Mouse (Mus musculus) midbrain, embryonic 14.5 days (tissue): ENCODE measurements around the gene Mark4. TPM values are rescaled to one million over a fixed set of nuclear protein-coding genes. Genes with fewer than 3 reads are reported as not detected.
A peak's percentile ranks its signal among the peaks of the same experiment; 100 is the strongest.

Experiments used
- ATAC-seq: fragments of 200-750 bp; cut with Nextera tagmentation; 2 replicates; pipeline ENCODE4 v1.8.0; 2017; ENCODE audit warnings: moderate number of reproducible peaks, moderate library complexity; ENCODE audit not compliant: low FRiP score, low TSS enrichment
- DNase-seq: peaks from one replicate; pipeline ENCODE4 v3.0.0-alpha.2; 2015
- H3K27ac ChIP-seq: fragments of 300-500 bp; sonication (generic); replicated peaks from 2 replicates; pipeline ENCODE4 v1.5.1; 2014; ENCODE audit warnings: mild to moderate bottlenecking, low read depth, low read length, moderate library complexity
- H3K27me3 ChIP-seq: fragments of 300-500 bp; sonication (generic); 2 replicates; pipeline ENCODE4 v1.6.1; 2014; ENCODE audit warnings: low read length, control low read depth, mixed read lengths; ENCODE audit not compliant: control insufficient read depth, insufficient read depth
- H3K36me3 ChIP-seq: fragments of 300-500 bp; sonication (generic); 2 replicates; pipeline ENCODE4 v1.6.1; 2014; ENCODE audit warnings: low read length, control low read depth; ENCODE audit not compliant: control insufficient read depth, insufficient read depth
- H3K4me1 ChIP-seq: fragments of 300-500 bp; sonication (generic); 2 replicates; pipeline ENCODE4 v1.6.1; 2014; ENCODE audit warnings: mild to moderate bottlenecking, antibody characterized with exemption, low read length, control low read depth; ENCODE audit not compliant: control insufficient read depth, insufficient read depth
- H3K4me2 ChIP-seq: fragments of 300-500 bp; sonication (generic); 2 replicates; pipeline ENCODE4 v1.6.1; 2014; ENCODE audit warnings: mild to moderate bottlenecking, low read length, moderate library complexity
- H3K4me3 ChIP-seq: fragments of 300-500 bp; sonication (generic); replicated peaks from 2 replicates; pipeline ENCODE4 v1.5.1; 2014; ENCODE audit warnings: low read depth, low read length
- H3K9ac ChIP-seq: fragments of 300-500 bp; sonication (generic); replicated peaks from 2 replicates; pipeline ENCODE4 v1.6.1; 2014; ENCODE audit warnings: mild to moderate bottlenecking, low read length, moderate library complexity
- H3K9me3 ChIP-seq: fragments of 300-500 bp; sonication (generic); 2 replicates; pipeline ENCODE4 v1.6.1; 2016; ENCODE audit warnings: low read length, control low read depth, mixed read lengths; ENCODE audit not compliant: control insufficient read depth
- WGBS: fragments of 180-500 bp; shearing (Covaris S2); extraction: QIAGEN DNeasy Blood & Tissue Kit; methylation state at CpG from one replicate; pipeline ENCODE4 v1.1.7; 2014; 5-methylcytosine and 5-hydroxymethylcytosine counted together
- polyA plus RNA-seq: library from polyadenylated mRNA; unstranded; fragments of >200 nt; fragmentation: Nextera tagmentation; extraction: Ambion mirVana; gene quantifications from 2 replicates; pipeline ENCODE4 v1.2.1, GENCODE M21; 2014

Gene Mark4
- polyA plus RNA-seq, 1 experiment from 2014 or later, result 18.8 TPM

DNA sequence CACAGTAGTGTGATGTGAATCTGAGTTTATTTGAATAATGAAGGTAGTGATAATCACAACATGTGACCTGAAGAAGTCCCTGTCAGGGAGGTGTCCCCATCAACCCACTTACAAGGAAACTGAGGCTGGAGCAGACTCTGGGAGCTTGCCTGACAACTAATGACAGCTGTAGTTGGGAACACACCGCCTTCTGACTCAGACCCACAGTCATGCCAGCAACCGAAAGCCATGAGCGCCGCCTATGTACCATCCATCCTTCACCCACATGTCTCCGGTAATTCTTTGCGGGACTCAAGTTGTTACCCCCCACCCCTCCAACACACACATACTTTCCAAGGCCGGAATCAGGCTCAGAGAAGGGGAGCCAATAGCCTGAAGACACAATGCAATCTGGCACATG lies 2.0 kb downstream of the Mark4 start:
- no peak for ATAC-seq
- Histone ChIP-seq H3K36me3 (peaks cover 15% of the 10 kb centered on the region), H3K9me3 (no peaks in the 10 kb centered on the region), H3K27me3 (no peaks in the 10 kb centered on the region), H3K9ac (no peak overlapping the region), H3K4me3 (peak overlapping the region; percentile 90; the same call in 1 of the 2 replicates), H3K27ac (no peak overlapping the region), H3K4me2 (peak overlapping the region; percentile 95), H3K4me1 (peaks cover 11% of the 10 kb centered on the region)
- no peak for DNase-seq
- WGBS, result 96% methylated on average over 7 of the region's 7 CpGs

DNA sequence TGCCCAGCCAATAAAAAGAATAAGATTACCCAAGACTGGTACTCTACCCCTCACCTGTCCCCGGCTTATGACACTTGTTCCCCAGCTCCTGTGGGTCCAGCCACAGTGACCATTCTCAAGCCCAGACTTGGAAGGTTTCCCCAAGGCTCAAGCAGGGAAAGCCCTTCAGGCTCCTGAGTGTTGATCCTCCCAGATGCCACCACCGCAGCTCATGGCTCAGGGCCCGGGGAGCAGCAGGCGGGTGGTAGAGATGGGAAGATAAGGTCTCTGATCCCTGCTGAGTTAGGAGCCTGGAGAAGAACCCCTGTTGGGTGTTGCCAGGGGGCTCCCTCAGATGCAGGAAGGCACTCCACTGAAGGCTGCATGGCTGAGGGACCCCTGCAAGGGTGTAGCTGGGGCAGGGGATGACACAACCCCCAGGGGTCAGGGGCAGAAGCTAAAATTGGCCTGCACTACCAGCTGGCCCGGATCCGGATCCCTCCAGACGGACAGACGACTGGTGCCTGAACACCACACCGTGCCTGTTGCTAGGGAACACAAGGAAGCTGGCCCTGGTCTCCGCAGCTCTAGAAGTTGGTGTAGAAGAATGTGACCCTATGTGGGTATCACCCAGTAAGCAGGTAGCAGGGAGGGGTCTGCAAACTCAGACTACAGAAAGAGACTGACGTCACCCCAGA lies 2.7 kb downstream of the Mark4 start:
- Histone ChIP-seq H3K9ac (no peak overlapping the region), H3K4me1 (peaks cover 11% of the 10 kb centered on the region), H3K4me3 (no peak overlapping the region), H3K36me3 (peaks cover 22% of the 10 kb centered on the region), H3K27me3 (no peaks in the 10 kb centered on the region), H3K27ac (no peak overlapping the region), H3K9me3 (no peaks in the 10 kb centered on the region), H3K4me2 (no peak overlapping the region)
- WGBS, result 66% methylated on average over 11 of the region's 11 CpGs
- no peak for DNase-seq
- no peak for ATAC-seq

DNA sequence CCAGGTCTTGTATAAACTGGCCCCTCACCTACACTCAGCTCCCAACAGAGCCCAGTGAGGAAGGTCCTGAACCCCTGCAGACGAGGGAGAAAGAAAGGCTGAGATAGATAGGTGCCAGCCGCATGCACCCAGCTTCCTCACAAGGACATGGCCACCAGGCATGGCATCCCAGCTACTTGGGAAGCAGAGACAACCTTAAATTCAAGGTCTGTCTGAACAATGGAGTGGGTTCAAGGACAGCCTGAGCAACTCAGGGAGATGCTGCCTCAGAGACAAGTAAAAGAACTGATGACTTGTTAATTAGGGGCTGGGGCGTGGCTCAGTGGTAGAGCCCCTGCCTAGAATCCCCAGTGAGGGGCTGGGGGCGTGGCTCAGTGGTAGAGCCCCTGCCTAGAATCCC lies 3.4 kb downstream of the Mark4 start:
- H3K4me2 ChIP-seq, result no peak overlapping the region
- H3K4me1 ChIP-seq, result peaks cover 11% of the 10 kb centered on the region
- H3K9me3 ChIP-seq, result no peaks in the 10 kb centered on the region
- ATAC-seq, result no peak
- no peak for DNase-seq
- peaks cover 29% of the 10 kb centered on the region for H3K36me3 ChIP-seq
- WGBS, result 93% methylated on average over 4 of the region's 4 CpGs
- H3K27me3 ChIP-seq, result no peaks in the 10 kb centered on the region
- no peak overlapping the region for H3K4me3 ChIP-seq
- no peak overlapping the region for H3K9ac ChIP-seq
- no peak overlapping the region for H3K27ac ChIP-seq

DNA sequence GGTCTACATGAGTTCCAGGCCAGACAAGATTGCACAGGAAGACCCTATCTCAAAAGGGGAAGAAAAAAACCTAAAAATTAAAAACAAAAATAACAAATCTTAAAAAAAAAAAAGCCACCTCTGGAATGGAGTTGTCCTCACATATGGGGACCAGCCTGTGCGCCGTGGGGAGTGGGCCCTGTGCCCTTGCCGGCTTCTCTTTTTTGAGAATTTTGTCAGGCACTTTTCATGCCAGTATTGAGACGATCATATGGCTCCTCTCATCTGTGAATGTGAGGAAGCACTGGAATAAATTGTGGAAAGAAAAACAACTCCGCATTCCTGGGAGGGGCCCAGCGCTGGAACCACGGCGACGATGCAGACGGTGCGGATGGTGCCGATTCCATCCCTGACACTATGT lies 9.5 kb downstream of the Mark4 start:
- peaks cover 66% of the 10 kb centered on the region for H3K36me3 ChIP-seq
- H3K4me2 ChIP-seq, result no peak overlapping the region
- ATAC-seq (no peak), DNase-seq (no peak)
- H3K9me3 ChIP-seq, result no peaks in the 10 kb centered on the region
- 87% methylated on average over 12 of the region's 12 CpGs for WGBS
- no peaks in the 10 kb centered on the region for H3K27me3 ChIP-seq
- no peak overlapping the region for H3K4me3 ChIP-seq
- no peak overlapping the region for H3K9ac ChIP-seq
- no peak overlapping the region for H3K27ac ChIP-seq
- H3K4me1 ChIP-seq, result no peaks in the 10 kb centered on the region

DNA sequence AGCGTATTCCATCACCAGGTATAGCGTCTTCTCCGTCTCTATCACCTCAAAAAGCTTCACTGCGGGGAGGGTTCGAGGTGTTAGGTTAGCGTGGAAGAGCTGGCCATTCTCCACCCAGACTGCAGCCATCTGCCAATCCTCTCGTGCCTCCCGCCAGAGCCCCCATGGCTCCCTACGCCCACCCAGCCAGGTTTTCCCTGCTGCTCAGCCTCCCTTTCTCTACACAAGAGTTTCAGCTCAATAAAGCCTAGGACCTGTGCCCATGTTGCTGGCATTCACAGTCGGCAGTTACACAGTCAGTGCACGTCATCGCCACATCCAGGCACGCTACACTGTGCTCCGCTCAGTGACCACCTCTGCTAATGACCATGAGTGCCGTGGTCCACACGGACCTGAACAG lies 10.9 kb downstream of the Mark4 start:
- Histone ChIP-seq H3K27me3 (no peaks in the 10 kb centered on the region), H3K27ac (no peak overlapping the region), H3K9ac (no peak overlapping the region), H3K4me1 (no peaks in the 10 kb centered on the region), H3K36me3 (peaks cover 76% of the 10 kb centered on the region), H3K9me3 (no peaks in the 10 kb centered on the region), H3K4me2 (no peak overlapping the region), H3K4me3 (no peak overlapping the region)
- no peak for ATAC-seq
- 94% methylated on average over 16 of the region's 16 CpGs for WGBS
- no peak for DNase-seq

DNA sequence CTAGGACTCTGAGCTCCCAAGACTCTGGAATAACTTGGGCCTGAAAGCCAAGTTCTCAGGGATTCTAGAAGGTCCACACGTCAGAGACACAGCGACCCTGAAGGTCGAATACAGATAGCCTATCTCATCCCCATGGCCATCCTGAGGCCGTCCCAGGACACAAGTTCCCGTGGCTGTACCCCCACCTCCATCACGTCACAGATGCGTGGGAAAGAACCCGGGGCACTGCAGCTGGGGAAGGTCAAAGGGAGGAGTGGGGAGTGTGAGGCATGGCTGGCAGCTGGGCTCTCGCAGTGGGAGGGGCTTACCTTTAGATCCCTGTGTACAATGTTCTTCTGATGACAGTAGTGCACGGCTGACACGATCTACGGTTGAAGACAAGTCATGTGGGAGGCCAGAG lies 13.8 kb downstream of the Mark4 start:
- Histone ChIP-seq H3K36me3 (peaks cover 85% of the 10 kb centered on the region), H3K27me3 (no peaks in the 10 kb centered on the region), H3K9me3 (no peaks in the 10 kb centered on the region), H3K9ac (no peak overlapping the region), H3K4me3 (no peak overlapping the region), H3K27ac (no peak overlapping the region), H3K4me2 (no peak overlapping the region), H3K4me1 (no peaks in the 10 kb centered on the region)
- DNase-seq, result no peak
- no peak for ATAC-seq
- 89% methylated on average over 12 of the region's 12 CpGs for WGBS

DNA sequence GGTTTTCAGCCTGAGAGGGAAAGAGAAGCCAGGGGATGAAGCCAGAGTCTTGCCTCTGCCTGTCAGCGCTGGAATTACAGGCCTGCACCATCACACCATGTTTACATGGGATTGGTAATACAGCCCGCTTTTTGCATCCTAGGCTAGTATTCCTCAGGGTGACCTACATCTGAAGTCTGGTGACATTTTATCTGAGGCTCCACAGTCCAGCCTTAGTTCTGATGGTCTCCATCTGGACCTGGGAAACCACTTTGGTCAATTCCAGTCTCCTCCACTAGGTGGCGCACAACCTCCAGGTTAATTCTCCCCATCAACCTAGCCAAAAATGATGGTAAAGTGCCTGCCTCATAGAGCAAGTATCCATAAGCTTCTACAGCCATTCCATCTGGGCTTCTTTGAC lies 15.3 kb downstream of the Mark4 start:
- H3K27me3 ChIP-seq, result no peaks in the 10 kb centered on the region
- H3K4me2 ChIP-seq, result no peak overlapping the region
- no peaks in the 10 kb centered on the region for H3K4me1 ChIP-seq
- H3K9me3 ChIP-seq, result no peaks in the 10 kb centered on the region
- ATAC-seq (peak; percentile 50; the same call in 1 of the 2 replicates), DNase-seq (peak; percentile 90)
- peaks cover 76% of the 10 kb centered on the region for H3K36me3 ChIP-seq
- H3K9ac ChIP-seq, result no peak overlapping the region
- no peak overlapping the region for H3K4me3 ChIP-seq
- no peak overlapping the region for H3K27ac ChIP-seq
- 44% methylated on average over 3 of the region's 3 CpGs for WGBS

DNA sequence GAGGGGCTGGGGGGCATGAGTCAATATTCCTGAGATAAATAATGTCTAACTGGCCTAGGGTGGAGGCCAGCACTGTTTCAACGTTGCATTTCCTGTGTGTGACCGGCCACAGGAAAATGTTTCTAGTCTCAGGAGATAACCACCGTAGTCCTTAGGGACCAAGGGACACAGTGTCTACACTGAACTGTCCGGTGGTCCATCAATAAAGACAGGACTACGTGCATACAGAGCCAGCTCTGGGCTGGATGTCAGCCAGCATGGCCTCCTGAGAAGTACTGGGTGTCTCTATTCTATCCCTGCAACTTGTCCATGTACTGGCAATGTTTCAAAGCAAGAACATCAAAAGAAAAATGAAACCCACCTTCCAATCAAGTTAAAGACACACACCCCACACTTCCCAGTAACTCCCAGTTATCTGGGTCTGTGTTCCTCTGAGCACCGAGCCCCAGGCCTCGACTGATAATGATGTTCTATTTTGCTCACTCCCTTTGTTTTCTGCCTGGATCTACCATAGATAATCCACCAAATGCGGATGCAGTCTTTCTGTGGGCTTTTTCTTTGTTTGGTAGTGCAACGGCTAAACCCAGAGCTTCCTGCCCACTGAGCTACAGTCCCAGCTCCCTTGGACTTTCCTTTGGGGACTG lies 17.1 kb downstream of the Mark4 start:
- WGBS, result 88% methylated on average over 9 of the region's 9 CpGs
- no peak for ATAC-seq

DNA sequence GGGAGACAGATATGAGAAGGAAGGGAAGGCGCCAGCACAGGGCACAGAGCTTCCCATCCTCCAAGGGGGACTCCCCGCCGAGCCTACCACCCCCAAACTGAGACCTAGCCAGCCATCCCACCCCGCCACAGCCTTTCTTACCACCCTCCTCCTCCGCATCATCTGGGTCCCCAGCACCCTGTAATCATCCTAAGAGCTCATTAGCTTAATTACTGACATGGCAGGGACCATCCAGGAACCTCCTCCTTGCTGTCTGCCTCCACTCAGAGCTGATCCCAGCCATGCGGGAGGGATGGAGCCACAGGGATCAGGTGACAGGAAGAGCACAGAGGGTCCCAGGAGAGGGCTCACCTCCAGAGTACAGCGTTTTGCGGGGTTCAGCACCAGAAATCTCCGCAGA lies 21.6 kb downstream of the Mark4 start:
- Histone ChIP-seq H3K27ac (no peak overlapping the region), H3K9ac (no peak overlapping the region), H3K4me2 (no peak overlapping the region), H3K4me3 (no peak overlapping the region), H3K27me3 (no peaks in the 10 kb centered on the region), H3K9me3 (no peaks in the 10 kb centered on the region), H3K36me3 (peaks cover 86% of the 10 kb centered on the region), H3K4me1 (no peaks in the 10 kb centered on the region)
- WGBS, result 89% methylated on average over 9 of the region's 9 CpGs
- ATAC-seq (no peak), DNase-seq (no peak)

More for the DNA sequence above, 17.1 kb downstream of the Mark4 start:
- H3K27me3 ChIP-seq, result no peaks in the 10 kb centered on the region
- H3K9ac ChIP-seq, result no peak overlapping the region
- H3K36me3 ChIP-seq, result peaks cover 76% of the 10 kb centered on the region
- no peaks in the 10 kb centered on the region for H3K9me3 ChIP-seq
- no peak overlapping the region for H3K27ac ChIP-seq
- no peaks in the 10 kb centered on the region for H3K4me1 ChIP-seq
- no peak for DNase-seq
- H3K4me3 ChIP-seq, result no peak overlapping the region
- H3K4me2 ChIP-seq, result no peak overlapping the region
